Mouse (Mus musculus) spleen, embryonic (tissue): ENCODE data around the gene Lca5.

Source experiments
- CTCF ChIA-PET: fragments of 350-600 bp; sonication (Branson Sonifier 250); formaldehyde crosslinking; loops from one replicate; lab custom pipeline; 2022; lab: Charles Lee

Gene Lca5

GRCm38 (mm10) chr9:83391996-83392395 is 48.9 kb downstream of the Lca5 start:
- CTCF ChIA-PET, result no interaction called here

DNA sequence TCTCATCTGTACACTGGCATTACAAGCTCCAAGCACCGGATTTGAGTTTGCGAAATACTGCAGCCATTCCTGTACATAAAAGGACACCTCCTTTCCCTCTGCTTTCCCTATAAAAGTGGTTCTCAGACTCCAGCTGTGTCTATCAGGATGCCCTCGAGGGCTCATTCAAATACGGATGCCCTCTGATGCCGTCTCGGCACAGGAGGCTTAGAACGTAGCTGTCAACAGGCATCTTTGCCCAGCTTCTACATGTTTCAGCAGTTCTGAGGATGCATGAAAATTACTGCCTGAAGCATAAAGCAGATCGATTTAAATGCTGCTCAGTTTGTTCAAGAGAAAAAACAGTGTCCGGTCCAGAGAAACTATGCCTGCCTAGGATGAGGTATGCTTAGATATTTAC is 51.4 kb downstream of the Lca5 start:
- CTCF ChIA-PET, result no interaction called here

- CTCF ChIA-PET, result no interaction called here
These were observed 54.6 kb downstream of the Lca5 start for GRCm38 (mm10) chr9:83386264-83386855.

- CTCF ChIA-PET, result no interaction called here
These were observed 55.6 kb downstream of the Lca5 start for GRCm38 (mm10) chr9:83385301-83385700.

DNA sequence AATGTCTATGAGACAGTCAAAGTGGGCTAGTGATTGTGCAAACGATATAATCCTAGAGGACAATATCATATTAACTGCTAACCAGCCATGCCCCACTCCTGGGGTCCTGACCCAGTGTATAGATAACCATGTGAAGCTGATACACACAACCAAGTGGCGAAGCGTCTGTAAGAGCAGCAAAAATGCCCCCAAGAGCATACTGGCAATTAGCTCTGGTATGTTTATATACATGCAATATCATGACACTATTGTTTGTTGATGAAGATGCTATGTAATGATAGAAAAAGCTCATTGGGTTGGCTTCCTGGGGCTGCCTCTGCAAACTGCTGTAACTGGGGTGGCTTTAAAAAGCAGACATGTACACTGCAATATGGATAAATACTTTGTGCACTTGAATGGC is 57.7 kb downstream of the Lca5 start:
- CTCF ChIA-PET, result interaction anchor here (0.5 to 0.9 kb wide), 2 partner anchors 53 to 120 kb away, joined by 3 to 4 read pairs; no protein-coding TSS in a partner anchor

- CTCF ChIA-PET, result interaction anchor here (0.9 kb wide), 1 partner anchor 119 kb away, joined by 3 read pairs; no protein-coding TSS in a partner anchor
These were observed 58.2 kb downstream of the Lca5 start for GRCm38 (mm10) chr9:83382775-83383174.

DNA sequence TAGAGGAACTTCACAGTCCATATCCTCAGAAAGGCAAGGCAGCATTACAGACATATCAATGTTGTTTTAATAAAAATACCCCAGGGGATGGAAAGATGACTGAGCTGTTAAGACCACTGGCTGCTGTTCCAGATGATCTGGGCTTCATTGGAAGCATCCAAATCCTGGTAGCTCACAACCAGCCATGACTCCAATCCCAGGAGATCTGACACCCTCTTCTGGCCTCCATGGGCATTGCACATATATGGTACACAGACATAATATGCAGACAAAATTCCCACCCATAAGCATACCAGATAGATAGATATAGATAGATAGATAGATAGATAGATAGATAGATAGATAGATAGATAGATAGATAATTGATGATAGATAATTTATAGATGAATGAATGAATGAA is 59.6 kb downstream of the Lca5 start:
- CTCF ChIA-PET, result no interaction called here

GRCm38 (mm10) chr9:83379661-83380060 is 61.3 kb downstream of the Lca5 start:
- CTCF ChIA-PET, result no interaction called here

DNA sequence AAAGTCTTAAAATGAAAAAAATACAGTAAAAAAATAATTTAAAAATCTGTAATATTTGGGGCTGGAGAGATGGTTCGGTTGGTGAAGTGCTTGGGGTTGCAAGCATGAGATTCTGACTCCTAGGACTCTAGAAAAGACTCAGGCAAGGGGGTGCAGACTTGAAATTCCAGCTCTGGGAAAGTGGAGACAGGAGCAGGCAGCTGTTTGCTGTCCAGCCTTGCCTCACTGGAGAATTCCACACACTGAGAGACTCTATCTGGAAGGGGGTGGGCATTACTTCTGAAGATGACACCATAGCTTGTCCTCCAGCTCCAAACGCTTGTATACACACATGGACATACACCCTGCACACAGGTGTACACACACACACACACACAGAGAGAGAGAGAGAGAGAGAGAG is 63.8 kb downstream of the Lca5 start:
- CTCF ChIA-PET, result no interaction called here

- CTCF ChIA-PET, result no interaction called here
These were observed 65.3 kb downstream of the Lca5 start for GRCm38 (mm10) chr9:83375522-83376176.

DNA sequence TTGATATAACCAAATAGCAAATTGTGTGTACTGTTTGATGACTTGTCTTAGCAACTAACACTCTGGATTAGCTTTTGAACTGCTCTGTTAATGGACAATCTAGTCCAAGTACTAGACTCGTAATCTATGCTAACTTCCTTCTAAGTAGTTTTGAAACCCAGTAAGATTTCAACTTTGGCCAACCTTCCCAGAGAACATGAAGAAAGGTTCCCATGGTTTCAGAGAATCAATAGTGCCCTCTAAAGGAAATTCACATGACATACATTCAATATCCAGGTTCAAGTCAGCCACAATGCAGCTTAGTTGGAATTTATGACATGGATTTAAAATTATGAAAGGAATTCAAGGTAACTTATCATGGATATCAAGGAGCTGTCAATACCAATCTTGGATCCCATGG is 70.0 kb downstream of the Lca5 start:
- CTCF ChIA-PET, result no interaction called here

DNA sequence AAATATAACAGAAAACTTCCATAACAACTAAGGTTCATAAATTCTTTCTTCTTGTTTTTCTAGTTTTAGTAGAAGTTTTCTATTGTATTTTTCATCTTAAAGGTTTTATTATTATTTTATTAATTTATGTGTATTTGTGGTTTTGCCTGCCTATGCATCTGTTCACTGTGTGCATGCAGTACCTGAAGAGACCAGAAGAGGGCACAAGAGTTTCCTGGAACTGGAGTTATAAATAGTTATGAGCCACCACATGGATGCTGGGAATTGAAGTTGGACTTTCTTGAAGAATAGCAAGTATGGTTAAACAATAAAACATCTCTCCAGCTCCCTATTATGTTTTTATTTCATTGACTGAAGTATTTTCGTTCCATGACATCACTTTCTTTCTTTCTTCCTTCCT is 72.7 kb downstream of the Lca5 start:
- CTCF ChIA-PET, result no interaction called here

DNA sequence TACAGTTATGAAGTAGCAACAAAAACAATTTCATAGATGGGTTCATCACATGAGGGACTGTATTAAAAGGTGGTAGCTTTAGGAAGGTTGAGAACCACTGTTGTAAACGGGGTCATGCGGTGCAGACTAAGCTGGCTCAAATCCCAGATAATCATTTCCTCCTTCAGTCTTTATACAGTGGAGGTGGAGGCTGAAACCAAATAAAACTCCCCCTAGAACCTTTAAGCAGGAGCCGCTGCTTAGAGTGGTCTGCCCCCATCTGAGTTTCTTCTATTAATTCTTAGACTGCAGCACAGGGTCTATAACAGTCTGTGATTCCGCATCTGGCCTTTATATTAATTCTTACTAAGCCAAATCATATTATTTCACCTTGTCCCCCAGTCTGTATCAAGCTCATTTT is 85.1 kb downstream of the Lca5 start:
- CTCF ChIA-PET, result no interaction called here

- CTCF ChIA-PET, result no interaction called here
These were observed 87.6 kb downstream of the Lca5 start for GRCm38 (mm10) chr9:83353316-83353715.

- CTCF ChIA-PET, result no interaction called here
These were observed 89.8 kb downstream of the Lca5 start for GRCm38 (mm10) chr9:83351171-83351570.

DNA sequence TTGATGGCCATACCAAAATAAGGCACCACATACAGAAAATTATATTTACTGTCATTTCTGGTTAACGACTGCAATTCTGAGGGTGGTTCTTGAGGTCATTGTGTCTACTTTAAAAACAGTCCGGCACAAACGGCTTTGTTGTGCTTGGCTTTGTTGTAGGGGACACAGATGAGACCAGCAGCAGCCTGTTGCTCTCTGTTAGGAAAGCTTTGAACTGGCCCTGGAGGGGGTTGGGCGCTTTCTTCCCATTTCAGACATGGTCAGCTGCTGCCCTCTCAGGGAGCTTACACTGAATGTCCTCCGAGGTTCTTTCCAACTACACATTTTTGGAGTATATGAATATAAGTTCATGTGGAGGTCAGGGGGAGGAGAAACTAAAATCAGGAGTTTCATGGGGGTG is 90.3 kb downstream of the Lca5 start:
- CTCF ChIA-PET, result no interaction called here

DNA sequence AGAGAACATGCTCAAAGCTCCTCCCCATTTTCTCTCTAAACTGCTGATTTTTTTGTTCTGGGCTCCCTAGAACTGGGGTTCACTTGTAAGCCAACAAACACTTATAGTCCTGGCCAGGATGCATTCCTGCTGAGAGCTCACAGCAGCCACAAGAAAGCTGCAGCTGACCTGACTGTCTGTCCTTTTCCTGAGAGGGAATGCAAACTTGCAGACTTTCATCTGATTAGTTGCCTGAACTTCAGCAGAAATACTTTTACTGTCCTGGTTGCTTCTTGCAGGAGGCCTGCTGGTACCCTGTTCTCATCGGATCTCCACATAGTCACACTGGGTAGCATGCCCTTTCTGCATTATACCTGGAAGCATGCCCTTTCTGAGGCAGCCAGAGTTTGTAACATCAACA is 91.0 kb downstream of the Lca5 start:
- CTCF ChIA-PET, result no interaction called here

DNA sequence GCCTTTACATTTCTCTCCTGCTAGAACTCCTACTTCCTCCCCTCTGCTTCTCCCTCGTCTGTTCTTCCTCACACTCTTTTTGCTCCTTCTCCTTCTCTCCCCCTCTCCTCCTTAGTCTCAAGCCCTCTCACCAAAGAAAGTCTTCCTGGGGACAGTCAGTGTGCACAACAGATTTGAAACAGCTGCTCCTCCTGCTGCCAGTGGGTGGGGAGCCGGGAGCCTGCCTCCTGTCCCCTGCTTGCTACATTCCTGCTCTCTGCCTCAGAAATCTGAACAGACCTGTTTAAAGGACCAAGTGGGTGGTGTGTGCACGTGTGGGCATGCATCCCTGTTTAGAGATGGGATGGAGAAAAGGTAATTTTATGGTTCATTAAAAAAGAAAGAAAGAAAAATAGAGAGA is 91.4 kb downstream of the Lca5 start:
- CTCF ChIA-PET, result no interaction called here

- CTCF ChIA-PET, result no interaction called here
These were observed 93.4 kb downstream of the Lca5 start for GRCm38 (mm10) chr9:83347521-83347920.

GRCm38 (mm10) chr9:83342491-83343370 is 98.2 kb downstream of the Lca5 start:
- CTCF ChIA-PET, result no interaction called here
